16 mouse cellular contexts compared by ENCODE assay signal in genomic region chr4:66522097-66522809, GRCm38 (mm10).
A peak's percentile ranks its signal among the peaks of the same experiment; 100 is the strongest.
DNase-seq lines count a peak whose midpoint lies in the region; ATAC-seq lines count a peak whose summit lies in the region.
"Had no signal": no experiment of that assay in that cellular context is flagged by ENCODE, and none has a peak within 500 bp of the region (broad histone marks: within the 10 kb centered on the region; RNA-seq: fewer than 3 reads in every experiment).

No protein-coding gene starts in this region.

- no peaks in the 10 kb centered on the region for H3K9me3 ChIP-seq in forebrain, embryonic 13.5 days (replicated peaks)
- H3K9me3 ChIP-seq in forebrain, embryonic 12.5 days = no peaks in the 10 kb centered on the region
- H3K9me3 ChIP-seq in forebrain, embryonic 16.5 days (ENCODE audit: control insufficient read depth, low read length) = no peaks in the 10 kb centered on the region
- no peaks in the 10 kb centered on the region for H3K9me3 ChIP-seq in midbrain, embryonic 16.5 days (replicated peaks; ENCODE audit: control insufficient read depth, low read length, poor library complexity, severe bottlenecking)
- H3K9me3 ChIP-seq: embryonic facial prominence, embryonic 15.5 days; heart, embryonic 10.5 days; limb, embryonic 15.5 days; liver, embryonic 15.5 days had no signal

- no peaks in the 10 kb centered on the region for H3K36me3 ChIP-seq in forebrain, embryonic 13.5 days (ENCODE audit: poor library complexity, severe bottlenecking)
- H3K36me3 ChIP-seq in forebrain, embryonic 12.5 days (replicated peaks) = no peaks in the 10 kb centered on the region
- no peaks in the 10 kb centered on the region for H3K36me3 ChIP-seq in forebrain, embryonic 16.5 days (ENCODE audit: control insufficient read depth, insufficient read depth)
- H3K36me3 ChIP-seq in midbrain, embryonic 16.5 days (ENCODE audit: control insufficient read depth, insufficient read depth, low read length) = no peaks in the 10 kb centered on the region
- H3K36me3 ChIP-seq: embryonic facial prominence, embryonic 15.5 days; heart, embryonic 10.5 days; limb, embryonic 15.5 days; liver, embryonic 15.5 days had no signal

- H3K4me3 ChIP-seq in forebrain, embryonic 13.5 days = no peak overlapping the region
- no peak overlapping the region for H3K4me3 ChIP-seq in forebrain, embryonic 12.5 days (replicated peaks)
- no peak overlapping the region for H3K4me3 ChIP-seq in forebrain, embryonic 16.5 days (replicated peaks; ENCODE audit: low read length)
- no peak overlapping the region for H3K4me3 ChIP-seq in midbrain, embryonic 16.5 days (ENCODE audit: low read depth, low read length)
- H3K4me3 ChIP-seq: embryonic facial prominence, embryonic 15.5 days; gastrocnemius, adult 2 months; heart, embryonic 10.5 days; limb, embryonic 15.5 days; liver, embryonic 15.5 days had no signal

- ATAC-seq in forebrain, embryonic 13.5 days = peak; percentile 37; the same call in 1 of the 2 replicates
- no peak for ATAC-seq in forebrain, embryonic 12.5 days (ENCODE audit: low FRiP score)
- ATAC-seq in forebrain, embryonic 16.5 days = peak; percentile 57
- ATAC-seq in midbrain, embryonic 16.5 days = 0 out of 2 replicates have a peak, but pooled peaks have one; percentile 25

- WGBS in forebrain, embryonic 13.5 days = 72% methylated on average over 2 of the region's 2 CpGs
- 82% methylated on average over 2 of the region's 2 CpGs for WGBS in forebrain, embryonic 12.5 days
- 59% methylated on average over 2 of the region's 2 CpGs for WGBS in forebrain, embryonic 16.5 days
- 65% methylated on average over 2 of the region's 2 CpGs for WGBS in midbrain, embryonic 16.5 days

- H3K4me2 ChIP-seq in forebrain, embryonic 13.5 days = no peak overlapping the region
- H3K4me2 ChIP-seq in forebrain, embryonic 12.5 days = no peak overlapping the region
- H3K4me2 ChIP-seq in forebrain, embryonic 16.5 days (ENCODE audit: low read length) = no peak overlapping the region
- no peak overlapping the region for H3K4me2 ChIP-seq in midbrain, embryonic 16.5 days (ENCODE audit: low read length)
- H3K4me2 ChIP-seq: embryonic facial prominence, embryonic 15.5 days; limb, embryonic 15.5 days; liver, embryonic 15.5 days had no signal

- H3K27me3 ChIP-seq in forebrain, embryonic 13.5 days = no peaks in the 10 kb centered on the region
- H3K27me3 ChIP-seq in forebrain, embryonic 12.5 days = no peaks in the 10 kb centered on the region
- no peaks in the 10 kb centered on the region for H3K27me3 ChIP-seq in forebrain, embryonic 16.5 days (replicated peaks; ENCODE audit: control insufficient read depth, insufficient read depth, low read length)
- no peaks in the 10 kb centered on the region for H3K27me3 ChIP-seq in midbrain, embryonic 16.5 days (ENCODE audit: control insufficient read depth, insufficient read depth, low read depth, low read length)
- H3K27me3 ChIP-seq: embryonic facial prominence, embryonic 15.5 days; limb, embryonic 15.5 days; liver, embryonic 15.5 days had no signal

- no peak overlapping the region for H3K9ac ChIP-seq in forebrain, embryonic 13.5 days
- no peak overlapping the region for H3K9ac ChIP-seq in forebrain, embryonic 12.5 days
- no peak overlapping the region for H3K9ac ChIP-seq in forebrain, embryonic 16.5 days (replicated peaks; ENCODE audit: low read depth, low read length)
- H3K9ac ChIP-seq in midbrain, embryonic 16.5 days (ENCODE audit: low read depth, low read length) = no peak overlapping the region
- H3K9ac ChIP-seq: embryonic facial prominence, embryonic 15.5 days; limb, embryonic 15.5 days; liver, embryonic 15.5 days had no signal

- peak; percentile 69 for DNase-seq in left cerebral cortex, postnatal 4 days
- no peak for DNase-seq in left cerebral cortex, postnatal 10 days (ENCODE audit: extremely low spot score in 1 of 2, low spot score in 2 of 2)
- no peak for DNase-seq in layer of hippocampus, adult 8-10 months (ENCODE audit: low spot score in 2 of 2)
- DNase-seq: gastrocnemius, adult 2 months; kidney, adult 18-20 months; spleen, adult 18-20 months; thymus, postnatal 36 days had no signal

- H3K27ac ChIP-seq in forebrain, embryonic 13.5 days = no peak overlapping the region
- no peak overlapping the region for H3K27ac ChIP-seq in forebrain, embryonic 12.5 days
- no peak overlapping the region for H3K27ac ChIP-seq in forebrain, embryonic 16.5 days (ENCODE audit: low read length)
- H3K27ac ChIP-seq in midbrain, embryonic 16.5 days (ENCODE audit: low read length) = no peak overlapping the region
- H3K27ac ChIP-seq: embryonic facial prominence, embryonic 15.5 days; gastrocnemius, adult 2 months; heart, embryonic 10.5 days; kidney, postnatal 0 days; limb, embryonic 15.5 days; liver, embryonic 15.5 days had no signal

- peaks cover 18% of the 10 kb centered on the region for H3K4me1 ChIP-seq in forebrain, embryonic 13.5 days
- H3K4me1 ChIP-seq in forebrain, embryonic 12.5 days = peaks cover 3% of the 10 kb centered on the region; the same call in 1 of the 2 replicates
- H3K4me1 ChIP-seq in forebrain, embryonic 16.5 days (replicated peaks; ENCODE audit: control insufficient read depth, insufficient read depth, low read length) = peaks cover 25% of the 10 kb centered on the region
- no peaks in the 10 kb centered on the region for H3K4me1 ChIP-seq in midbrain, embryonic 16.5 days (ENCODE audit: control insufficient read depth, insufficient read depth, low read length)
- H3K4me1 ChIP-seq: embryonic facial prominence, embryonic 15.5 days; heart, embryonic 10.5 days; limb, embryonic 15.5 days; liver, embryonic 15.5 days had no signal

- intact Hi-C loops in left cerebral cortex, postnatal 4 days (cut with DNase I) = no loop called here
- intact Hi-C loops in left cerebral cortex, postnatal 10 days (cut with DNase I) = no loop called here
